Mouse (Mus musculus): ENCODE measurements at regions not wholly inside any gene's neighbourhood (a gene's known extent, or its start where the extent isn't known, plus 50 kb on each side); places are given as distances from the start of the nearest gene placed in this dataset.

GRCm38 (mm10) chr2:78753918-78754317 lies 114.0 kb upstream of the Ube2e3 start:
- TF ChIP-seq CTCF (IDR thresholded peaks at IDR 0.05; ENCODE audit: low read depth, low read length) (no peak), GATA2 (IDR thresholded peaks at IDR 0.05; ENCODE audit: borderline replicate concordance, low read depth, low read length) (no peak), TAL1 (conservative IDR thresholded peaks at IDR 0.05; ENCODE audit: low read depth, low read length) (no peak)

Data from G1E (cell line).